Mouse (Mus musculus) G1E (cell line): ENCODE measurements around the gene Rgl1. TPM values are rescaled to one million over a fixed set of nuclear protein-coding genes. Genes with fewer than 3 reads are reported as not detected.

Source experiments
- ATAC-seq: 2 replicates; pipeline ENCODE4 v1.8.0; 2016; ENCODE audit warnings: mild to moderate bottlenecking; ENCODE audit not compliant: insufficient number of reproducible peaks, poor library complexity, low FRiP score, severe bottlenecking; ENCODE audit errors: extremely low read depth
- DNase-seq: peaks from one replicate; pipeline ENCODE4 v3.0.0; 2012; ENCODE audit warnings: low spot score
- H3K27me3 ChIP-seq: 2 replicates; pipeline ENCODE4 v1.6.1; 2012; ENCODE audit warnings: mild to moderate bottlenecking, low read length, inconsistent platforms; ENCODE audit not compliant: insufficient read depth
- H3K36me3 ChIP-seq: replicated peaks from 2 replicates; pipeline ENCODE3; 2012; ENCODE audit warnings: mild to moderate bottlenecking, inconsistent platforms
- H3K4me1 ChIP-seq: 2 replicates; pipeline ENCODE4 v1.6.1; 2012; ENCODE audit warnings: low read depth, low read length, inconsistent platforms, mixed read lengths; ENCODE audit not compliant: insufficient read depth
- H3K4me3 ChIP-seq: 2 replicates; pipeline ENCODE4 v1.5.1; 2012; ENCODE audit warnings: low read depth, mild to moderate bottlenecking, inconsistent platforms, low read length, moderate library complexity, mixed read lengths
- H3K9me3 ChIP-seq: replicated peaks from 2 replicates; pipeline ENCODE4 v1.6.1; 2012; ENCODE audit warnings: inconsistent platforms
- CTCF ChIP-seq: IDR thresholded peaks from 2 replicates; pipeline ENCODE4 v1.5.1; 2012; ENCODE audit warnings: low read depth, low read length, inconsistent platforms, mixed read lengths
- GATA1 ChIP-seq: IDR thresholded peaks from 2 replicates; pipeline ENCODE4 v1.6.1; 2012; ENCODE audit warnings: borderline replicate concordance, low read length, inconsistent platforms, mixed read lengths
- GATA2 ChIP-seq: IDR thresholded peaks from 2 replicates; pipeline ENCODE4 v1.6.1; 2012; ENCODE audit warnings: low read depth, low read length, inconsistent platforms, borderline replicate concordance
- POLR2AphosphoS5 ChIP-seq: IDR thresholded peaks from 2 replicates; pipeline ENCODE4 v1.6.1; 2012; ENCODE audit warnings: low read depth, low read length, inconsistent platforms; ENCODE audit not compliant: insufficient replicate concordance
- TAL1 ChIP-seq: conservative IDR thresholded peaks from 2 replicates; pipeline ENCODE4 v1.6.1; 2012; ENCODE audit warnings: low read depth, low read length, inconsistent platforms, mixed read lengths
- polyA plus RNA-seq: library from polyadenylated mRNA; stranded (reverse); fragments of >175 nt; gene quantifications from 2 replicates; pipeline ENCODE4 v1.2.3, GENCODE M21; 2012
- total RNA-seq, 2 experiments: library from RNA; stranded (forward) in 1 of 2; stranded (reverse) in 1 of 2; fragments of 200-1000 nt in 1 of 2; fragments of >200 nt in 1 of 2; fragmentation: Nextera tagmentation in 1 of 2; gene quantifications; 2 replicates each; pipeline ENCODE4 v1.2.3; 2014 to 2017

Rgl1 gene
- total and polyA plus RNA-seq, 3 experiments: 0.21 to 5.7 (median 4.0) TPM

- H3K9me3 ChIP-seq: peaks cover 2% of the 10 kb centered on the region; the same call in 1 of the 2 replicates
- TF ChIP-seq TAL1: no peak
- peaks cover 2% of the 10 kb centered on the region; the same call in 1 of the 2 replicates for H3K4me1 ChIP-seq
- H3K4me3 ChIP-seq: no peak overlapping the region
- ATAC-seq (no peak), DNase-seq (no peak)
- H3K36me3 ChIP-seq: no peaks in the 10 kb centered on the region
- peaks cover 20% of the 10 kb centered on the region for H3K27me3 ChIP-seq
Observed at GRCm38 (mm10) chr1:152793495-152794130, 27.5 kb upstream of the Rgl1 start.

- Histone ChIP-seq H3K27me3 (peaks cover 23% of the 10 kb centered on the region), H3K4me3 (no peak overlapping the region), H3K4me1 (no peaks in the 10 kb centered on the region), H3K36me3 (no peaks in the 10 kb centered on the region), H3K9me3 (peaks cover 2% of the 10 kb centered on the region; the same call in 1 of the 2 replicates)
- DNase-seq (no peak), ATAC-seq (no peak)
- no peak for TF ChIP-seq GATA1
- TF ChIP-seq POLR2AphosphoS5: no peak
- TF ChIP-seq GATA2: no peak
- TF ChIP-seq CTCF: no peak
- no peak for TF ChIP-seq TAL1
Observed at GRCm38 (mm10) chr1:152792736-152793494, 26.8 kb upstream of the Rgl1 start.

GRCm38 (mm10) chr1:152791269-152791668 lies 25.1 kb upstream of the Rgl1 start:
- no peak for DNase-seq
- no peak for ATAC-seq

GRCm38 (mm10) chr1:152790821-152791220 lies 24.7 kb upstream of the Rgl1 start:
- no peak for ATAC-seq

More at GRCm38 (mm10) chr1:152791269-152791668, 25.1 kb upstream of the Rgl1 start:
- Histone ChIP-seq H3K4me1 (no peaks in the 10 kb centered on the region), H3K36me3 (no peaks in the 10 kb centered on the region), H3K4me3 (no peak overlapping the region), H3K27me3 (peaks cover 22% of the 10 kb centered on the region), H3K9me3 (peaks cover 2% of the 10 kb centered on the region; the same call in 1 of the 2 replicates)
- TF ChIP-seq GATA1: no peak
- TF ChIP-seq TAL1: no peak
- no peak for TF ChIP-seq GATA2
- TF ChIP-seq CTCF: no peak
- no peak for TF ChIP-seq POLR2AphosphoS5

GRCm38 (mm10) chr1:152790254-152790653 lies 24.1 kb upstream of the Rgl1 start:
- Histone ChIP-seq H3K4me3 (no peak overlapping the region), H3K9me3 (peaks cover 2% of the 10 kb centered on the region; the same call in 1 of the 2 replicates), H3K4me1 (no peaks in the 10 kb centered on the region), H3K36me3 (no peaks in the 10 kb centered on the region), H3K27me3 (peaks cover 24% of the 10 kb centered on the region)
- ATAC-seq (peak; percentile 22; the same call in 1 of the 2 replicates), DNase-seq (no peak)
- TF ChIP-seq GATA2 (no peak), CTCF (peak; percentile 24; the same call in 1 of the 2 replicates), POLR2AphosphoS5 (no peak), GATA1 (no peak)

More at GRCm38 (mm10) chr1:152790821-152791220, 24.7 kb upstream of the Rgl1 start:
- TF ChIP-seq GATA2 (no peak), POLR2AphosphoS5 (no peak), GATA1 (no peak), TAL1 (no peak), CTCF (no peak)
- H3K9me3 ChIP-seq: peaks cover 2% of the 10 kb centered on the region; the same call in 1 of the 2 replicates
- H3K27me3 ChIP-seq: peaks cover 23% of the 10 kb centered on the region
- no peaks in the 10 kb centered on the region for H3K36me3 ChIP-seq
- H3K4me1 ChIP-seq: no peaks in the 10 kb centered on the region
- H3K4me3 ChIP-seq: no peak overlapping the region
- DNase-seq: no peak

- H3K36me3 ChIP-seq: no peaks in the 10 kb centered on the region
- H3K4me3 ChIP-seq: no peak overlapping the region
- ATAC-seq: no peak
- H3K27me3 ChIP-seq: peaks cover 20% of the 10 kb centered on the region
- DNase-seq: no peak
- TF ChIP-seq CTCF (no peak), TAL1 (no peak), GATA2 (no peak), GATA1 (no peak), POLR2AphosphoS5 (no peak)
- no peaks in the 10 kb centered on the region for H3K4me1 ChIP-seq
- no peaks in the 10 kb centered on the region; the same call in 1 of the 2 replicates for H3K9me3 ChIP-seq
Observed at GRCm38 (mm10) chr1:152788121-152788660, 22.0 kb upstream of the Rgl1 start.
